ENCODE assay signal across 24 mouse cellular contexts in genomic region chr3:131654366-131654765, GRCm38 (mm10).
A peak's percentile ranks its signal among the peaks of the same experiment; 100 is the strongest.
DNase-seq lines count a peak whose midpoint lies in the region; ATAC-seq and TF ChIP-seq lines count a peak whose summit lies in the region.
"Had no signal": no experiment of that assay in that cellular context is flagged by ENCODE, and none has a peak within 500 bp of the region (broad histone marks: within the 10 kb centered on the region; RNA-seq: fewer than 3 reads in every experiment).

No protein-coding gene starts in this region.

- DNase-seq in hindbrain, postnatal 0 days (ENCODE audit: low spot score) = peak; percentile 51
- DNase-seq in right cerebral cortex, postnatal 10 days (ENCODE audit: low spot score in 2 of 2) = peak; percentile 51 to 52
- no peak for DNase-seq in right cerebral cortex, postnatal 14 days
- peak; percentile 56 to 75 for DNase-seq in adrenal gland, postnatal 36 days
- no peak for DNase-seq in layer of hippocampus, adult 2 months (ENCODE audit: low spot score in 2 of 2)
- DNase-seq: B cell, adult 2 months; cerebellum, adult 9-11 months; gastrocnemius, adult 2 months; kidney, adult 9 months; kidney, postnatal 14 days; lung, adult 2 months; lung, postnatal 14 days had no signal

- no peaks in the 10 kb centered on the region for H3K9me3 ChIP-seq in hindbrain, postnatal 0 days (ENCODE audit: low read length)
- H3K9me3 ChIP-seq in hindbrain, embryonic 16.5 days (ENCODE audit: control insufficient read depth, low read length) = no peaks in the 10 kb centered on the region
- H3K9me3 ChIP-seq: forebrain, embryonic 13.5 days; G1E; heart, embryonic 10.5 days; hindbrain, embryonic 15.5 days; limb, embryonic 12.5 days; liver, embryonic 12.5 days had no signal

- no peak overlapping the region for H3K9ac ChIP-seq in hindbrain, postnatal 0 days (replicated peaks; ENCODE audit: low read length)
- H3K9ac ChIP-seq in hindbrain, embryonic 16.5 days (ENCODE audit: low read depth, low read length) = no peak overlapping the region
- H3K9ac ChIP-seq: forebrain, embryonic 13.5 days; hindbrain, embryonic 15.5 days; limb, embryonic 12.5 days; liver, embryonic 12.5 days had no signal

- TF ChIP-seq CTCF in hindbrain, postnatal 0 days (IDR thresholded peaks at IDR 0.05; ENCODE audit: low read depth) = no peak
- TF ChIP-seq CTCF in layer of hippocampus, adult 2 months (conservative IDR thresholded peaks at IDR 0.05) = no peak

- H3K27ac ChIP-seq in hindbrain, postnatal 0 days = no peak overlapping the region
- no peak overlapping the region for H3K27ac ChIP-seq in hindbrain, embryonic 16.5 days (ENCODE audit: low read depth, low read length)
- no peak overlapping the region for H3K27ac ChIP-seq in layer of hippocampus, adult 2 months
- H3K27ac ChIP-seq: forebrain, embryonic 13.5 days; gastrocnemius, adult 2 months; heart, embryonic 10.5 days; hindbrain, embryonic 15.5 days; limb, embryonic 12.5 days; liver, embryonic 12.5 days; stomach, postnatal 0 days had no signal

- no peaks in the 10 kb centered on the region for H3K4me1 ChIP-seq in hindbrain, postnatal 0 days (ENCODE audit: insufficient read depth, low read length)
- H3K4me1 ChIP-seq in hindbrain, embryonic 16.5 days (ENCODE audit: control insufficient read depth, insufficient read depth, low read depth, low read length) = no peaks in the 10 kb centered on the region
- H3K4me1 ChIP-seq: forebrain, embryonic 13.5 days; heart, embryonic 10.5 days; hindbrain, embryonic 15.5 days; liver, embryonic 12.5 days had no signal

- ATAC-seq in hindbrain, postnatal 0 days = no peak
- no peak for ATAC-seq in hindbrain, embryonic 16.5 days
- ATAC-seq in erythroid progenitor cell, adult 5-6 weeks (replicated peaks; ENCODE audit: low FRiP score, poor library complexity, severe bottlenecking) = no peak
- ATAC-seq: forebrain, embryonic 13.5 days; intestine, embryonic 16.5 days; liver, embryonic 12.5 days had no signal

- no peak overlapping the region for H3K4me2 ChIP-seq in hindbrain, postnatal 0 days (ENCODE audit: low read depth, low read length)
- no peak overlapping the region for H3K4me2 ChIP-seq in hindbrain, embryonic 16.5 days (ENCODE audit: low read length)
- H3K4me2 ChIP-seq: forebrain, embryonic 13.5 days; hindbrain, embryonic 15.5 days; limb, embryonic 12.5 days; liver, embryonic 12.5 days; midbrain, embryonic 11.5 days had no signal

- H3K4me3 ChIP-seq in hindbrain, postnatal 0 days (ENCODE audit: low read length) = no peak overlapping the region
- H3K4me3 ChIP-seq in hindbrain, embryonic 16.5 days (ENCODE audit: low read length) = no peak overlapping the region
- H3K4me3 ChIP-seq in layer of hippocampus, adult 2 months = no peak overlapping the region
- H3K4me3 ChIP-seq: forebrain, embryonic 13.5 days; gastrocnemius, adult 2 months; heart, embryonic 10.5 days; hindbrain, embryonic 15.5 days; limb, embryonic 12.5 days; liver, embryonic 12.5 days had no signal

- H3K27me3 ChIP-seq in hindbrain, postnatal 0 days (ENCODE audit: insufficient read depth, low read length) = no peaks in the 10 kb centered on the region
- no peaks in the 10 kb centered on the region for H3K27me3 ChIP-seq in hindbrain, embryonic 16.5 days (replicated peaks; ENCODE audit: control insufficient read depth, insufficient read depth, low read length)
- H3K27me3 ChIP-seq: CH12.LX; forebrain, embryonic 13.5 days; hindbrain, embryonic 15.5 days; limb, embryonic 12.5 days; liver, embryonic 12.5 days had no signal

- no peaks in the 10 kb centered on the region for H3K36me3 ChIP-seq in hindbrain, postnatal 0 days (ENCODE audit: insufficient read depth, low read length)
- H3K36me3 ChIP-seq in hindbrain, embryonic 16.5 days (ENCODE audit: control insufficient read depth, insufficient read depth, low read length) = no peaks in the 10 kb centered on the region
- H3K36me3 ChIP-seq: G1E; heart, embryonic 10.5 days; hindbrain, embryonic 15.5 days; limb, embryonic 12.5 days; liver, embryonic 12.5 days had no signal

- WGBS in hindbrain, postnatal 0 days = 71% methylated on average over 3 of the region's 3 CpGs
- 79% methylated on average over 3 of the region's 3 CpGs for whole genome bisulfite sequencing in hindbrain, embryonic 16.5 days

Comparison
In these comparisons a context has a peak if more than half of its experiments do, and no peak if none do; other contexts are left out.
1. DNase-seq: peak in hindbrain, postnatal 0 days (single experiment), right cerebral cortex, postnatal 10 days (2 of 2) and adrenal gland, postnatal 36 days (2 of 2); none in right cerebral cortex, postnatal 14 days (single experiment) and layer of hippocampus, adult 2 months (0 of 2).